Mouse (Mus musculus) hindbrain, postnatal 0 days (tissue): Measurements from ENCODE around the gene Brwd1. TPM values are rescaled to one million over a fixed set of nuclear protein-coding genes. Genes with fewer than 3 reads are reported as not detected.
"Not testable (repeated sequence)": the region's sequence is repeated elsewhere in the genome, so short reads cannot be mapped to it uniquely, and the experiment has no call there.

ENCODE experiments used
- ATAC-seq: fragments of 200-750 bp; cut with Nextera tagmentation; 2 replicates; pipeline ENCODE4 v1.8.0; 2017; ENCODE audit warnings: mild to moderate bottlenecking, moderate TSS enrichment, moderate library complexity
- DNase-seq: peaks from one replicate; pipeline ENCODE4 v3.0.0-alpha.2; 2015; ENCODE audit warnings: low spot score
- H3K27ac ChIP-seq: fragments of 300-500 bp; sonication (generic); 2 replicates; pipeline ENCODE4 v1.5.1; 2014; ENCODE audit warnings: mild to moderate bottlenecking
- H3K27me3 ChIP-seq: fragments of 300-500 bp; sonication (generic); 2 replicates; pipeline ENCODE4 v1.6.1; 2014; ENCODE audit warnings: low read length, mixed read lengths; ENCODE audit not compliant: insufficient read depth
- H3K36me3 ChIP-seq: fragments of 300-500 bp; sonication (generic); 2 replicates; pipeline ENCODE4 v1.6.1; 2014; ENCODE audit warnings: low read length, mixed read lengths; ENCODE audit not compliant: insufficient read depth
- H3K4me1 ChIP-seq: fragments of 300-500 bp; sonication (generic); 2 replicates; pipeline ENCODE4 v1.6.1; 2014; ENCODE audit warnings: antibody characterized with exemption, low read length, mixed read lengths; ENCODE audit not compliant: insufficient read depth
- H3K4me2 ChIP-seq: fragments of 300-500 bp; sonication (generic); 2 replicates; pipeline ENCODE4 v1.6.1; 2014; ENCODE audit warnings: low read depth, mild to moderate bottlenecking, low read length, moderate library complexity, mixed read lengths
- H3K4me3 ChIP-seq: fragments of 300-500 bp; sonication (generic); 2 replicates; pipeline ENCODE4 v1.5.1; 2014; ENCODE audit warnings: low read length
- H3K9ac ChIP-seq: fragments of 300-500 bp; sonication (generic); replicated peaks from 2 replicates; pipeline ENCODE4 v1.6.1; 2014; ENCODE audit warnings: mild to moderate bottlenecking, low read length, moderate library complexity, mixed read lengths
- H3K9me3 ChIP-seq: fragments of 300-500 bp; sonication (generic); 2 replicates; pipeline ENCODE4 v1.6.1; 2016; ENCODE audit warnings: low read length, mixed read lengths
- CTCF ChIP-seq: IDR thresholded peaks from 2 replicates; pipeline ENCODE4 v1.5.1; 2016; ENCODE audit warnings: antibody characterized with exemption, control low read depth, low read depth
- WGBS: fragments of 180-500 bp; shearing (Covaris S2); extraction: QIAGEN DNeasy Blood & Tissue Kit; methylation state at CpG from one replicate; pipeline ENCODE4 v1.1.7; 2014; 5-methylcytosine and 5-hydroxymethylcytosine counted together
- polyA plus RNA-seq: library from polyadenylated mRNA; unstranded; fragments of >200 nt; fragmentation: Nextera tagmentation; extraction: Ambion mirVana; gene quantifications from 2 replicates; pipeline ENCODE4 v1.2.1, GENCODE M21; 2015
- total RNA-seq: library from RNA; depleted of rRNA; stranded (reverse); fragments of >200 nt; gene quantifications from 2 replicates; pipeline ENCODE4 v1.2.3, GENCODE M21; 2014

Gene Brwd1
- total and polyA plus RNA-seq, 2 experiments from 2014 or later: 130 to 144 TPM

DNA sequence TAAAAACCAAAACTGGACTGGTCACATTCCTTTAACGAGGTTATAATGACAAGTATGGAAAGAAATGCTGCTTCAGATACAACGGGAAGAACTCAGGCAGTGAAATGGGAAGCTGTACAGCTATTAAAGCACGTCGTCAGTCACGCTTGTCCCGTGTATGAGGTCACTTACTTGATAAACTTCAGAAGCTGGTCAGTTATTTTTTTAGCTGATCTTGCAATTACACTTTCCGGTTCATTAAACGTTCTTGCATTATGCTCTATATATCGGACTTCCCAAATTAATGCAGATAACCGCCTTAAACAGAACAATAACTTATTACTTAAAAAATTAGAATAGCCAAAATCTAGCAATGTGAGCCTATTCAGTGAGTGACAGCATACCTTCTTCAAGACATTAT is 61.3 kb downstream of the Brwd1 start:
- ATAC-seq: no peak
- Histone ChIP-seq H3K9ac (no peak overlapping the region), H3K36me3 (peaks cover 66% of the 10 kb centered on the region), H3K9me3 (no peaks in the 10 kb centered on the region), H3K4me3 (no peak overlapping the region), H3K27me3 (no peaks in the 10 kb centered on the region), H3K4me2 (no peak overlapping the region), H3K27ac (no peak overlapping the region), H3K4me1 (no peaks in the 10 kb centered on the region)
- no peak for TF ChIP-seq CTCF
- no peak for DNase-seq
- WGBS: 83% methylated on average over 10 of the region's 10 CpGs

DNA sequence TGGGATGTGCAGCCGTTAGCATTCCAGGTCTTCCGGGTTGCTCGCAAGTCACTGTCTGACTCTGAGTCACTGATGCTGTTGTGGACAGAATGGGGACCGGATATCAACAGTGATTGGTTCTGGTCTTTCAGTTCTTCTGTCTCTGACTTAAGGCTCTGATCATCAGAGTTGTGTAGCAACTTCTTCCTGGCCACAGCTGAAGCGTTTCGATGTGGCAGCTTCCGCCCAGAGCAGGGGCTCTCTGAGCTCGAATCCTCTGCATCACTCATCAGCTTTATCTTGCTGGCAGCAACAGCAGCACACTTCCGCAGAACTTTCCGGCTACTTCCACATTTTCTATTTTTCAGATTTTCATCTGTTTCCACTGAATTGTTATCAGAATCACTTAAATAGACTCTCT is 73.2 kb downstream of the Brwd1 start:
- WGBS: no CpG with 5 or more reads among the region's 10 CpGs
- not testable (repeated sequence) for H3K27me3 ChIP-seq, H3K9me3 ChIP-seq, H3K4me3 ChIP-seq, H3K9ac ChIP-seq, DNase-seq, ATAC-seq, H3K4me2 ChIP-seq, H3K27ac ChIP-seq, H3K4me1 ChIP-seq
- H3K36me3 ChIP-seq: peaks cover 17% of the 10 kb centered on the region; the same call in 1 of the 2 replicates

DNA sequence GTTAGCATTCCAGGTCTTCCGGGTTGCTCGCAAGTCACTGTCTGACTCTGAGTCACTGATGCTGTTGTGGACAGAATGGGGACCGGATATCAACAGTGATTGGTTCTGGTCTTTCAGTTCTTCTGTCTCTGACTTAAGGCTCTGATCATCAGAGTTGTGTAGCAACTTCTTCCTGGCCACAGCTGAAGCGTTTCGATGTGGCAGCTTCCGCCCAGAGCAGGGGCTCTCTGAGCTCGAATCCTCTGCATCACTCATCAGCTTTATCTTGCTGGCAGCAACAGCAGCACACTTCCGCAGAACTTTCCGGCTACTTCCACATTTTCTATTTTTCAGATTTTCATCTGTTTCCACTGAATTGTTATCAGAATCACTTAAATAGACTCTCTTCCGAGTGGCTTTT is 78.0 kb downstream of the Brwd1 start:
- not testable (repeated sequence) for H3K27ac ChIP-seq, H3K4me3 ChIP-seq, DNase-seq, H3K4me1 ChIP-seq, H3K9me3 ChIP-seq, ATAC-seq, H3K4me2 ChIP-seq, H3K9ac ChIP-seq, H3K27me3 ChIP-seq
- WGBS: no CpG with 5 or more reads among the region's 10 CpGs
- peaks cover 30% of the 10 kb centered on the region for H3K36me3 ChIP-seq

DNA sequence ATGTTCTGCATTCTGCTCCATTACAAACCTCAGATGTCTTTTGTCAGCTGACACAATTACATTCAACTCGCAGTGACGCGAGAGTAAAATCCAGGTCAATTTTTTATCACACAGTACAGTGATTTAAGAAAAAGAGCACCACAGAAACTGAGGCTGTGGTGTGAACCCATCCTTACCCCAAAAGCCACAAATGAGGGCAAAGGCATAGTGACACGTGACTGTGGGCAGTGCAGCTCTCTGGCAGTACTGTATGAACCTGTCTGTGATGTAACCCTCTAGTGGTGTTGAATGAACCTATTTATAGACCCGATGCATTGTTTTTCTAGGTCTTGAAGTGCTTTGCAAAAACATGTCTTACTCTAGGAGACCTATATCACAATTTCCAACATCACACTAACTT is 83.0 kb downstream of the Brwd1 start:
- H3K4me1 ChIP-seq: no peaks in the 10 kb centered on the region
- no peak for DNase-seq
- ATAC-seq: no peak; the same call in 1 of the 2 replicates
- TF ChIP-seq CTCF: no peak
- WGBS: 82% methylated on average over 5 of the region's 5 CpGs
- H3K9ac ChIP-seq: no peak overlapping the region
- no peak overlapping the region for H3K27ac ChIP-seq
- no peaks in the 10 kb centered on the region for H3K27me3 ChIP-seq
- peaks cover 34% of the 10 kb centered on the region for H3K36me3 ChIP-seq
- no peak overlapping the region for H3K4me2 ChIP-seq
- no peak overlapping the region for H3K4me3 ChIP-seq
- H3K9me3 ChIP-seq: no peaks in the 10 kb centered on the region

DNA sequence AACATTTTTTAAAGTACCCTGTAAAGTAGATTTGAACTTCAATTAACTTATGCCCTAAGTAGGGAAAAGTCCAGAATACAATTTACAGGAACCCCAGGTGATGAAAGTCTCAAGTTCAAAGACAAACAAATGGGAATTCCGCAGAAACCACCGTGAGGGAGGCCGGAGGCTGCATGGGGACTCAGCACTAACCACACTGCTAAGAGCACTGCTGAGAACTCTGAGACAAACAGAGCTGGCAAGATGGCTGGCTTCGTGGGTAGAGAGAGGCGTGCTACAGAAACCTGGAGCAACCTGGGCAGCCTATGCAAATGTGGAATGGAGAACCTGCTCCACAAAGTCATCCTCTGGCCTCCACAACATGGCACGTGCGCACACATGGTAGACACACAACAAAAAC is 86.2 kb downstream of the Brwd1 start:
- DNase-seq: no peak
- no peak overlapping the region for H3K4me2 ChIP-seq
- H3K27ac ChIP-seq: no peak overlapping the region
- no peak for ATAC-seq
- 0 out of 2 replicates have a peak, but pooled peaks cover 7% of the 10 kb centered on the region for H3K4me1 ChIP-seq
- H3K9me3 ChIP-seq: no peaks in the 10 kb centered on the region
- H3K27me3 ChIP-seq: no peaks in the 10 kb centered on the region
- no peak for TF ChIP-seq CTCF
- H3K4me3 ChIP-seq: no peak overlapping the region
- WGBS: 86% methylated on average over 7 of the region's 7 CpGs
- no peak overlapping the region for H3K9ac ChIP-seq
- H3K36me3 ChIP-seq: peaks cover 23% of the 10 kb centered on the region; the same call in 1 of the 2 replicates

DNA sequence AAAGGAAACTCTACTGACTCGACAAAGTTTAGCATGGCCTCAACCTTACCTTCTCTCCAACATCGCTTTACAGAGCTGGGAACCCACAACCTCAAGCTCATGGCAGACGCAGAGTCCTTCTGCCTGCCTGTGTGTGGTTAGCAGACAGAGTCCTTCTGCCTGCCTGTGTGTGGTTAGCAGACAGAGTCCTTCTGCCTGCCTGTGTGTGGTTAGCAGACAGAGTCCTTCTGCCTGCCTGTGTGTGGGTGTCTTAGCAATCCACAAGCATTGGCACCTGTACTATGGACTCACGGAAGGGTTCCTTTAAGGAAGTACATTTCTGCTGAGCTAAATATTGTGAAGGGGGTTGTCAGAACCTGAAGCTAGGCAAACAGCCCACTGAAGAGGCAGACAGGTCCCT is 87.8 kb downstream of the Brwd1 start:
- H3K4me1 ChIP-seq, DNase-seq, H3K27me3 ChIP-seq, H3K4me3 ChIP-seq, H3K27ac ChIP-seq, H3K9ac ChIP-seq, ATAC-seq, H3K4me2 ChIP-seq, H3K9me3 ChIP-seq: not testable (repeated sequence)
- 87% methylated on average over 4 of the region's 4 CpGs for WGBS
- H3K36me3 ChIP-seq: peaks cover 16% of the 10 kb centered on the region; the same call in 1 of the 2 replicates

DNA sequence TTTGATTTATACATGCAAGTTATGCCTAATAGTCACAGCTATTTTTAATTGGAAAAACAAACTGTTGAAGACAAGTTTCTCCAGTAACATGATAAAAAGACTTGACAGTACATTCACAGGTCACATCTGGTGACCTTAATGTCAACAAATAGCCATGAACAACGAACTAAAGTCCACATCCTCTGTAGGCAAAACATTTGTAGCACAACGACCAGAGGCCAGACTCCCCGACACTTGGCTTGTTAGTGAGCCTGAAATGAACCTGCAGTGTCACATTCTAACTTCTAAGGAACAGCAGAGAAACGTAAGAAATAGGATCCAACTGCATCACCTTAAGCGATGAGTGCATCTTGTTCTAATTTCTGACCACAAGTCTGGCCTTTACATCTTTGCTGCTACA is 89.7 kb downstream of the Brwd1 start:
- ATAC-seq: no peak
- TF ChIP-seq CTCF: no peak
- no peak for DNase-seq
- H3K27me3 ChIP-seq: no peaks in the 10 kb centered on the region
- H3K9ac ChIP-seq: no peak overlapping the region
- H3K4me2 ChIP-seq: no peak overlapping the region
- peaks cover 5% of the 10 kb centered on the region; the same call in 1 of the 2 replicates for H3K36me3 ChIP-seq
- no peak overlapping the region for H3K27ac ChIP-seq
- 0 out of 2 replicates have a peak, but pooled peaks cover 8% of the 10 kb centered on the region for H3K4me1 ChIP-seq
- WGBS: 82% methylated on average over 5 of the region's 5 CpGs
- no peaks in the 10 kb centered on the region for H3K9me3 ChIP-seq
- H3K4me3 ChIP-seq: no peak overlapping the region
